Mouse (Mus musculus): ENCODE results near the gene Rab4b. TPM values are rescaled to one million over a fixed set of nuclear protein-coding genes. Genes with fewer than 3 reads are reported as not detected.

Gene Rab4b
- polyA plus RNA-seq, 1 experiment, result 46.6 TPM

- Histone ChIP-seq H3K36me3 (ENCODE audit: control insufficient read depth, insufficient read depth) (no peaks in the 10 kb centered on the region), H3ac (ENCODE audit: control insufficient read depth, insufficient read length, low read depth) (no peak overlapping the region), H3K27me3 (ENCODE audit: control insufficient read depth, insufficient read depth, insufficient read length) (peaks cover 13% of the 10 kb centered on the region), H3K4me3 (ENCODE audit: insufficient read depth, poor library complexity, severe bottlenecking) (no peak overlapping the region), H3K79me3 (ENCODE audit: low read depth) (no peaks in the 10 kb centered on the region), H3K79me2 (ENCODE audit: control insufficient read depth, insufficient read depth) (no peaks in the 10 kb centered on the region)
- TF ChIP-seq MYOG (IDR thresholded peaks at IDR 0.05; ENCODE audit: control insufficient read depth, extremely low read depth, insufficient read length), result no peak
- no peak for TF ChIP-seq CEBPB (IDR thresholded peaks at IDR 0.05; ENCODE audit: low read depth)
- TF ChIP-seq MAX (IDR thresholded peaks at IDR 0.05), result no peak
- TF ChIP-seq MYOD1 (IDR thresholded peaks at IDR 0.05; ENCODE audit: control insufficient read depth, insufficient read length, low read depth), result no peak
- no peak for TF ChIP-seq USF1 (IDR thresholded peaks at IDR 0.05; ENCODE audit: low read depth)
- no peak for TF ChIP-seq CTCF (IDR thresholded peaks at IDR 0.05; ENCODE audit: control insufficient read depth, insufficient read depth, insufficient read length)
- no peak for TF ChIP-seq FOSL1 (IDR thresholded peaks at IDR 0.05; ENCODE audit: insufficient read depth, low read length, poor library complexity, severe bottlenecking)
These were observed 42.2 kb downstream of the Rab4b start for GRCm38 (mm10) chr7:27136410-27136996.

GRCm38 (mm10) chr7:27133757-27134156 is 44.9 kb downstream of the Rab4b start:
- no peak overlapping the region for H3K4me3 ChIP-seq (ENCODE audit: insufficient read depth, poor library complexity, severe bottlenecking)
- H3ac ChIP-seq (ENCODE audit: control insufficient read depth, insufficient read length, low read depth), result no peak overlapping the region
- H3K79me3 ChIP-seq (ENCODE audit: low read depth), result no peaks in the 10 kb centered on the region
- no peaks in the 10 kb centered on the region for H3K79me2 ChIP-seq (ENCODE audit: control insufficient read depth, insufficient read depth)
- H3K36me3 ChIP-seq (ENCODE audit: control insufficient read depth, insufficient read depth), result no peaks in the 10 kb centered on the region
- TF ChIP-seq MYOG (IDR thresholded peaks at IDR 0.05; ENCODE audit: control insufficient read depth, extremely low read depth, insufficient read length), result no peak
- no peak for TF ChIP-seq CTCF (IDR thresholded peaks at IDR 0.05; ENCODE audit: control insufficient read depth, insufficient read depth, insufficient read length)
- TF ChIP-seq FOSL1 (IDR thresholded peaks at IDR 0.05; ENCODE audit: insufficient read depth, low read length, poor library complexity, severe bottlenecking), result no peak
- no peak for TF ChIP-seq USF1 (IDR thresholded peaks at IDR 0.05; ENCODE audit: low read depth)
- TF ChIP-seq MAX (IDR thresholded peaks at IDR 0.05), result no peak
- TF ChIP-seq MYOD1 (IDR thresholded peaks at IDR 0.05; ENCODE audit: control insufficient read depth, insufficient read length, low read depth), result no peak
- no peak for TF ChIP-seq CEBPB (IDR thresholded peaks at IDR 0.05; ENCODE audit: low read depth)
- peaks cover 13% of the 10 kb centered on the region for H3K27me3 ChIP-seq (ENCODE audit: control insufficient read depth, insufficient read depth, insufficient read length)

- H3K27me3 ChIP-seq (ENCODE audit: control insufficient read depth, insufficient read depth, insufficient read length), result peaks cover 13% of the 10 kb centered on the region
- no peaks in the 10 kb centered on the region for H3K79me2 ChIP-seq (ENCODE audit: control insufficient read depth, insufficient read depth)
- no peak overlapping the region for H3ac ChIP-seq (ENCODE audit: control insufficient read depth, insufficient read length, low read depth)
- TF ChIP-seq CEBPB (IDR thresholded peaks at IDR 0.05; ENCODE audit: low read depth) (no peak), CTCF (IDR thresholded peaks at IDR 0.05; ENCODE audit: control insufficient read depth, insufficient read depth, insufficient read length) (no peak), FOSL1 (IDR thresholded peaks at IDR 0.05; ENCODE audit: insufficient read depth, low read length, poor library complexity, severe bottlenecking) (no peak), MYOD1 (IDR thresholded peaks at IDR 0.05; ENCODE audit: control insufficient read depth, insufficient read length, low read depth) (no peak), MAX (IDR thresholded peaks at IDR 0.05) (no peak), USF1 (IDR thresholded peaks at IDR 0.05; ENCODE audit: low read depth) (no peak), MYOG (IDR thresholded peaks at IDR 0.05; ENCODE audit: control insufficient read depth, extremely low read depth, insufficient read length) (no peak)
- no peak overlapping the region for H3K4me3 ChIP-seq (ENCODE audit: insufficient read depth, poor library complexity, severe bottlenecking)
- no peaks in the 10 kb centered on the region for H3K36me3 ChIP-seq (ENCODE audit: control insufficient read depth, insufficient read depth)
- no peaks in the 10 kb centered on the region for H3K79me3 ChIP-seq (ENCODE audit: low read depth)
These were observed 45.5 kb downstream of the Rab4b start for GRCm38 (mm10) chr7:27133156-27133555.

- Histone ChIP-seq H3ac (ENCODE audit: control insufficient read depth, insufficient read length, low read depth) (no peak overlapping the region), H3K27me3 (ENCODE audit: control insufficient read depth, insufficient read depth, insufficient read length) (peaks cover 13% of the 10 kb centered on the region), H3K4me3 (ENCODE audit: insufficient read depth, poor library complexity, severe bottlenecking) (no peak overlapping the region), H3K36me3 (ENCODE audit: control insufficient read depth, insufficient read depth) (no peaks in the 10 kb centered on the region), H3K79me2 (ENCODE audit: control insufficient read depth, insufficient read depth) (no peaks in the 10 kb centered on the region), H3K79me3 (ENCODE audit: low read depth) (no peaks in the 10 kb centered on the region)
- TF ChIP-seq MYOD1 (IDR thresholded peaks at IDR 0.05; ENCODE audit: control insufficient read depth, insufficient read length, low read depth) (no peak), FOSL1 (IDR thresholded peaks at IDR 0.05; ENCODE audit: insufficient read depth, low read length, poor library complexity, severe bottlenecking) (no peak), USF1 (IDR thresholded peaks at IDR 0.05; ENCODE audit: low read depth) (no peak), CTCF (IDR thresholded peaks at IDR 0.05; ENCODE audit: control insufficient read depth, insufficient read depth, insufficient read length) (no peak), MYOG (IDR thresholded peaks at IDR 0.05; ENCODE audit: control insufficient read depth, extremely low read depth, insufficient read length) (no peak), CEBPB (IDR thresholded peaks at IDR 0.05; ENCODE audit: low read depth) (no peak), MAX (IDR thresholded peaks at IDR 0.05) (no peak)
These were observed 46.1 kb downstream of the Rab4b start for GRCm38 (mm10) chr7:27132588-27132987.

- Histone ChIP-seq H3ac (ENCODE audit: control insufficient read depth, insufficient read length, low read depth) (no peak overlapping the region), H3K36me3 (ENCODE audit: control insufficient read depth, insufficient read depth) (no peaks in the 10 kb centered on the region), H3K79me2 (ENCODE audit: control insufficient read depth, insufficient read depth) (no peaks in the 10 kb centered on the region), H3K4me3 (ENCODE audit: insufficient read depth, poor library complexity, severe bottlenecking) (no peak overlapping the region), H3K79me3 (ENCODE audit: low read depth) (no peaks in the 10 kb centered on the region), H3K27me3 (ENCODE audit: control insufficient read depth, insufficient read depth, insufficient read length) (peaks cover 8% of the 10 kb centered on the region)
- TF ChIP-seq MAX (IDR thresholded peaks at IDR 0.05), result no peak
- no peak for TF ChIP-seq MYOG (IDR thresholded peaks at IDR 0.05; ENCODE audit: control insufficient read depth, extremely low read depth, insufficient read length)
- TF ChIP-seq MYOD1 (IDR thresholded peaks at IDR 0.05; ENCODE audit: control insufficient read depth, insufficient read length, low read depth), result no peak
- no peak for TF ChIP-seq FOSL1 (IDR thresholded peaks at IDR 0.05; ENCODE audit: insufficient read depth, low read length, poor library complexity, severe bottlenecking)
- no peak for TF ChIP-seq CTCF (IDR thresholded peaks at IDR 0.05; ENCODE audit: control insufficient read depth, insufficient read depth, insufficient read length)
These were observed 47.3 kb downstream of the Rab4b start for GRCm38 (mm10) chr7:27131387-27131786.
